21 mouse cellular contexts compared by ENCODE assay signal in the genomic region with DNA sequence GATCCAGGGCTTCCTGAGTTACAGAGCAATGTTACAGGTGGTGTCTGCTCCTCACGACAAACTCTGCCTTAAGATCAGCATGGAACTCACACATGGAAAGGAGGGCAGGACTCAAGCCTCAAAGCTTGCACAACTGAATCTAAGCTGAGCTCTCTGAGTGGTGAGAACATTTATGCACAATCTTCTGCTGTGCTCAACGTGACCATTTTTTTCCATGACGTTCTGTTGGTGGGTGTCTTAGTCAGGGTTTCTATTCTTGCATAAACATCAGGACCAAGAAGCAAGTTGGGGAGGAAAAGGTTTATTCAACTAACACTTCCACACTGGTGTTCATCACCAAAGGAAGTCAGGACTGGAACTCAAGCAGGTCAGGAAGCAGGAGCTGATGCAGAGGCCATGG. TPM values are rescaled to one million over a fixed set of nuclear protein-coding genes. Genes with fewer than 3 reads are reported as not detected.
DNase-seq lines count a peak whose midpoint lies in the region; ATAC-seq and TF ChIP-seq lines count a peak whose summit lies in the region.
"Had no signal": no experiment of that assay in that cellular context is flagged by ENCODE, and none has a peak within 500 bp of the region (broad histone marks: within the 10 kb centered on the region; RNA-seq: fewer than 3 reads in every experiment).

No protein-coding gene starts in this region.

- H3K27me3 ChIP-seq in kidney, embryonic 15.5 days: no peaks in the 10 kb centered on the region
- H3K27me3 ChIP-seq in lung, postnatal 0 days (replicated peaks; ENCODE audit: insufficient read depth, low read length): no peaks in the 10 kb centered on the region
- no peaks in the 10 kb centered on the region for H3K27me3 ChIP-seq in stomach, postnatal 0 days (ENCODE audit: control insufficient read depth, insufficient read depth, low read length)
- no peaks in the 10 kb centered on the region for H3K27me3 ChIP-seq in forebrain, embryonic 15.5 days
- H3K27me3 ChIP-seq: embryonic facial prominence, embryonic 13.5 days; limb, embryonic 15.5 days had no signal

- DNase-seq in kidney, adult 18-20 months: no peak
- peak; percentile 81 for DNase-seq in lung, postnatal 0 days (ENCODE audit: low spot score)
- DNase-seq in lung, postnatal 10 days: no peak
- DNase-seq in stomach, postnatal 0 days (ENCODE audit: low spot score): no peak
- no peak for DNase-seq in T-cell, adult 2 months (ENCODE audit: low spot score)
- DNase-seq: adrenal gland, postnatal 14 days; cerebellum, adult 2 months; forebrain, postnatal 0 days; gastrocnemius, postnatal 36 days; kidney, postnatal 4 days; lung, adult 18-20 months; retina, postnatal 1 day; thymus, postnatal 36 days had no signal

- 0 out of 2 replicates have a peak, but pooled peaks cover 3% of the 10 kb centered on the region for H3K4me1 ChIP-seq in kidney, embryonic 15.5 days
- H3K4me1 ChIP-seq in lung, postnatal 0 days (ENCODE audit: insufficient read depth, low read depth, low read length): no peaks in the 10 kb centered on the region
- H3K4me1 ChIP-seq in stomach, postnatal 0 days (replicated peaks; ENCODE audit: control insufficient read depth, insufficient read depth): no peaks in the 10 kb centered on the region
- no peaks in the 10 kb centered on the region for H3K4me1 ChIP-seq in forebrain, embryonic 15.5 days
- H3K4me1 ChIP-seq: embryonic facial prominence, embryonic 13.5 days; limb, embryonic 15.5 days had no signal

- WGBS in kidney, embryonic 15.5 days: 84% methylated on average over 3 of the region's 3 CpGs
- WGBS in lung, postnatal 0 days: 62% methylated on average over 3 of the region's 3 CpGs
- 55% methylated on average over 3 of the region's 3 CpGs for WGBS in stomach, postnatal 0 days
- WGBS in forebrain, embryonic 15.5 days: 92% methylated on average over 3 of the region's 3 CpGs

- no peaks in the 10 kb centered on the region for H3K36me3 ChIP-seq in kidney, embryonic 15.5 days
- no peaks in the 10 kb centered on the region for H3K36me3 ChIP-seq in lung, postnatal 0 days (ENCODE audit: insufficient read depth, low read length)
- H3K36me3 ChIP-seq in stomach, postnatal 0 days (ENCODE audit: control insufficient read depth, insufficient read depth, low read length): no peaks in the 10 kb centered on the region
- H3K36me3 ChIP-seq in forebrain, embryonic 15.5 days: no peaks in the 10 kb centered on the region
- H3K36me3 ChIP-seq: embryonic facial prominence, embryonic 13.5 days; hindbrain, embryonic 10.5 days; limb, embryonic 15.5 days had no signal

- TF ChIP-seq EP300 in lung, postnatal 0 days (IDR thresholded peaks at IDR 0.05): no peak
- no peak for TF ChIP-seq EP300 in stomach, postnatal 0 days (optimal IDR thresholded peaks at IDR 0.05)

- no peak for ATAC-seq in kidney, embryonic 15.5 days (replicated peaks; ENCODE audit: low FRiP score)
- ATAC-seq in lung, postnatal 0 days: peak; percentile 21; the same call in 1 of the 2 replicates
- ATAC-seq in inflammation-experienced regulatory T-cells, adult 6 months: peak; percentile 54
- no peak for ATAC-seq in stomach, postnatal 0 days (ENCODE audit: low FRiP score, low TSS enrichment)
- ATAC-seq in forebrain, embryonic 15.5 days (replicated peaks): no peak
- ATAC-seq: forebrain, postnatal 0 days; midbrain, embryonic 16.5 days had no signal

- H3K27ac ChIP-seq in kidney, embryonic 15.5 days: peak overlapping the region; percentile 52; the same call in 1 of the 2 replicates
- peak overlapping the region; percentile 28; the same call in 1 of the 2 replicates for H3K27ac ChIP-seq in lung, postnatal 0 days (ENCODE audit: low read length)
- H3K27ac ChIP-seq in stomach, postnatal 0 days (replicated peaks): peak overlapping the region; percentile 65; the same call in 1 of the 2 replicates
- H3K27ac ChIP-seq in forebrain, embryonic 15.5 days (replicated peaks): no peak overlapping the region
- H3K27ac ChIP-seq: embryonic facial prominence, embryonic 13.5 days; hindbrain, embryonic 10.5 days; limb, embryonic 15.5 days had no signal

- H3K9me3 ChIP-seq in kidney, embryonic 15.5 days (replicated peaks): no peaks in the 10 kb centered on the region
- no peaks in the 10 kb centered on the region for H3K9me3 ChIP-seq in lung, postnatal 0 days (ENCODE audit: low read length)
- H3K9me3 ChIP-seq in stomach, postnatal 0 days (ENCODE audit: control insufficient read depth, low read length): no peaks in the 10 kb centered on the region
- no peaks in the 10 kb centered on the region for H3K9me3 ChIP-seq in forebrain, embryonic 15.5 days
- H3K9me3 ChIP-seq: embryonic facial prominence, embryonic 13.5 days; hindbrain, embryonic 10.5 days; limb, embryonic 15.5 days had no signal

- no peak overlapping the region for H3K9ac ChIP-seq in kidney, embryonic 15.5 days
- no peak overlapping the region for H3K9ac ChIP-seq in lung, postnatal 0 days (replicated peaks; ENCODE audit: low read depth)
- H3K9ac ChIP-seq in stomach, postnatal 0 days (ENCODE audit: low read length): no peak overlapping the region
- H3K9ac ChIP-seq in forebrain, embryonic 15.5 days (replicated peaks): no peak overlapping the region
- H3K9ac ChIP-seq: embryonic facial prominence, embryonic 13.5 days; forebrain, postnatal 0 days; limb, embryonic 15.5 days had no signal

- TF ChIP-seq CTCF in lung, postnatal 0 days (IDR thresholded peaks at IDR 0.05): no peak
- no peak for TF ChIP-seq CTCF in stomach, postnatal 0 days (IDR thresholded peaks at IDR 0.05; ENCODE audit: low read depth)

- no peak overlapping the region for H3K4me3 ChIP-seq in kidney, embryonic 15.5 days (replicated peaks)
- no peak overlapping the region for H3K4me3 ChIP-seq in lung, postnatal 0 days (ENCODE audit: low read depth, low read length)
- no peak overlapping the region for H3K4me3 ChIP-seq in stomach, postnatal 0 days (ENCODE audit: low read depth, low read length)
- H3K4me3 ChIP-seq in forebrain, embryonic 15.5 days: no peak overlapping the region
- H3K4me3 ChIP-seq: embryonic facial prominence, embryonic 13.5 days; hindbrain, embryonic 10.5 days; limb, embryonic 15.5 days had no signal

- no peak overlapping the region for H3K4me2 ChIP-seq in kidney, embryonic 15.5 days
- H3K4me2 ChIP-seq in lung, postnatal 0 days (replicated peaks; ENCODE audit: low read depth, low read length): no peak overlapping the region
- no peak overlapping the region for H3K4me2 ChIP-seq in stomach, postnatal 0 days (replicated peaks; ENCODE audit: low read depth)
- H3K4me2 ChIP-seq in forebrain, embryonic 15.5 days (replicated peaks): no peak overlapping the region
- H3K4me2 ChIP-seq: embryonic facial prominence, embryonic 13.5 days; heart, embryonic 11.5 days; limb, embryonic 15.5 days had no signal

RNA-seq across cellular contexts. Expression of a gene that starts 57.7 kb away (rescaled TPM):
- 14.6 and 16.2 TPM in 2 replicates for polyA plus RNA-seq in kidney, embryonic 15.5 days (2015; fragmentation: Nextera tagmentation; extraction: Ambion mirVana)
- 48.4 and 62.8 TPM in 2 replicates for polyA plus RNA-seq in lung, postnatal 0 days (2015; fragmentation: Nextera tagmentation; extraction: Ambion mirVana)
- polyA plus RNA-seq in inflammation-experienced regulatory T-cells, adult 6 months (2017; shearing (Covaris generic)): 1 to 10 TPM in 2 of 3 experiments, under 1 TPM in 1; 0.90 to 2.0 (median 1.3) TPM
- 10.3 and 11.7 TPM in 2 replicates for polyA plus RNA-seq in stomach, postnatal 0 days (2015; fragmentation: Nextera tagmentation; extraction: Ambion mirVana)
- polyA plus RNA-seq in forebrain, embryonic 15.5 days (2015; fragmentation: Nextera tagmentation; extraction: Ambion mirVana): 26.9 and 27.4 TPM in 2 replicates

Comparison
In these comparisons a context has a peak if more than half of its experiments do, and no peak if none do; other contexts are left out.
1. ATAC-seq: peak in lung, postnatal 0 days (single experiment) and inflammation-experienced regulatory T-cells, adult 6 months (single experiment); none in kidney, embryonic 15.5 days (single experiment), stomach, postnatal 0 days (single experiment) and forebrain, embryonic 15.5 days (single experiment).